Mouse (Mus musculus) G1E (cell line): Measurements from ENCODE around the gene Ksr1. TPM values are rescaled to one million over a fixed set of nuclear protein-coding genes. Genes with fewer than 3 reads are reported as not detected.

Experiments used
- ATAC-seq: 2 replicates; pipeline ENCODE4 v1.8.0; 2016; ENCODE audit warnings: mild to moderate bottlenecking; ENCODE audit not compliant: insufficient number of reproducible peaks, poor library complexity, low FRiP score, severe bottlenecking; ENCODE audit errors: extremely low read depth
- DNase-seq: peaks from one replicate; pipeline ENCODE4 v3.0.0; 2012; ENCODE audit warnings: low spot score
- H3K27me3 ChIP-seq: 2 replicates; pipeline ENCODE4 v1.6.1; 2012; ENCODE audit warnings: mild to moderate bottlenecking, low read length, inconsistent platforms; ENCODE audit not compliant: insufficient read depth
- H3K36me3 ChIP-seq: replicated peaks from 2 replicates; pipeline ENCODE3; 2012; ENCODE audit warnings: mild to moderate bottlenecking, inconsistent platforms
- H3K4me1 ChIP-seq: 2 replicates; pipeline ENCODE4 v1.6.1; 2012; ENCODE audit warnings: low read depth, low read length, inconsistent platforms, mixed read lengths; ENCODE audit not compliant: insufficient read depth
- H3K4me3 ChIP-seq: 2 replicates; pipeline ENCODE4 v1.5.1; 2012; ENCODE audit warnings: low read depth, mild to moderate bottlenecking, inconsistent platforms, low read length, moderate library complexity, mixed read lengths
- H3K9me3 ChIP-seq: replicated peaks from 2 replicates; pipeline ENCODE4 v1.6.1; 2012; ENCODE audit warnings: inconsistent platforms
- CTCF ChIP-seq: IDR thresholded peaks from 2 replicates; pipeline ENCODE4 v1.5.1; 2012; ENCODE audit warnings: low read depth, low read length, inconsistent platforms, mixed read lengths
- GATA1 ChIP-seq: IDR thresholded peaks from 2 replicates; pipeline ENCODE4 v1.6.1; 2012; ENCODE audit warnings: borderline replicate concordance, low read length, inconsistent platforms, mixed read lengths
- GATA2 ChIP-seq: IDR thresholded peaks from 2 replicates; pipeline ENCODE4 v1.6.1; 2012; ENCODE audit warnings: low read depth, low read length, inconsistent platforms, borderline replicate concordance
- POLR2AphosphoS5 ChIP-seq: IDR thresholded peaks from 2 replicates; pipeline ENCODE4 v1.6.1; 2012; ENCODE audit warnings: low read depth, low read length, inconsistent platforms; ENCODE audit not compliant: insufficient replicate concordance
- TAL1 ChIP-seq: conservative IDR thresholded peaks from 2 replicates; pipeline ENCODE4 v1.6.1; 2012; ENCODE audit warnings: low read depth, low read length, inconsistent platforms, mixed read lengths
- polyA plus RNA-seq: library from polyadenylated mRNA; stranded (reverse); fragments of >175 nt; gene quantifications from 2 replicates; pipeline ENCODE4 v1.2.3, GENCODE M21; 2012
- total RNA-seq, 2 experiments: library from RNA; stranded (forward) in 1 of 2; stranded (reverse) in 1 of 2; fragments of 200-1000 nt in 1 of 2; fragments of >200 nt in 1 of 2; fragmentation: Nextera tagmentation in 1 of 2; gene quantifications; 2 replicates each; pipeline ENCODE4 v1.2.3; 2014 to 2017

The Ksr1 gene
- total and polyA plus RNA-seq, 3 experiments: 3.3 to 9.0 (median 3.8) TPM

- Histone ChIP-seq H3K4me3 (no peak overlapping the region), H3K36me3 (no peaks in the 10 kb centered on the region), H3K9me3 (no peaks in the 10 kb centered on the region), H3K4me1 (no peaks in the 10 kb centered on the region; the same call in 1 of the 2 replicates), H3K27me3 (peaks cover 18% of the 10 kb centered on the region)
- TF ChIP-seq GATA2 (no peak), GATA1 (no peak), CTCF (no peak), TAL1 (no peak), POLR2AphosphoS5 (no peak)
- DNase-seq (no peak), ATAC-seq (no peak)
Observed at GRCm38 (mm10) chr11:79172054-79172453, 25.8 kb upstream of the Ksr1 start.

GRCm38 (mm10) chr11:79166582-79167300 is 20.5 kb upstream of the Ksr1 start:
- peaks cover 29% of the 10 kb centered on the region for H3K27me3 ChIP-seq
- DNase-seq: no peak
- no peaks in the 10 kb centered on the region for H3K36me3 ChIP-seq
- H3K9me3 ChIP-seq: no peaks in the 10 kb centered on the region
- no peak for TF ChIP-seq GATA2
- no peak for TF ChIP-seq TAL1
- TF ChIP-seq CTCF: no peak
- TF ChIP-seq POLR2AphosphoS5: no peak
- no peak for TF ChIP-seq GATA1
- no peaks in the 10 kb centered on the region; the same call in 1 of the 2 replicates for H3K4me1 ChIP-seq
- H3K4me3 ChIP-seq: no peak overlapping the region
- no peak for ATAC-seq

GRCm38 (mm10) chr11:79161077-79161758 is 15.0 kb upstream of the Ksr1 start:
- no peak for DNase-seq
- no peaks in the 10 kb centered on the region for H3K9me3 ChIP-seq
- H3K27me3 ChIP-seq: peaks cover 26% of the 10 kb centered on the region
- no peak for TF ChIP-seq TAL1
- no peak for TF ChIP-seq CTCF
- no peak for TF ChIP-seq GATA1
- TF ChIP-seq GATA2: no peak
- no peak for TF ChIP-seq POLR2AphosphoS5
- H3K36me3 ChIP-seq: no peaks in the 10 kb centered on the region
- no peak overlapping the region for H3K4me3 ChIP-seq
- ATAC-seq: no peak
- no peaks in the 10 kb centered on the region for H3K4me1 ChIP-seq

- ATAC-seq (no peak), DNase-seq (no peak)
- Histone ChIP-seq H3K4me3 (no peak overlapping the region), H3K36me3 (no peaks in the 10 kb centered on the region), H3K4me1 (no peaks in the 10 kb centered on the region), H3K27me3 (peaks cover 27% of the 10 kb centered on the region), H3K9me3 (no peaks in the 10 kb centered on the region)
- TF ChIP-seq CTCF: no peak
- TF ChIP-seq POLR2AphosphoS5: no peak
- TF ChIP-seq GATA2: no peak
- TF ChIP-seq TAL1: no peak
- TF ChIP-seq GATA1: no peak
Observed at GRCm38 (mm10) chr11:79160127-79160526, 13.9 kb upstream of the Ksr1 start.

- 0 out of 2 replicates have a peak, but pooled peaks cover 1% of the 10 kb centered on the region for H3K4me1 ChIP-seq
- peaks cover 25% of the 10 kb centered on the region for H3K27me3 ChIP-seq
- ATAC-seq: no peak
- no peaks in the 10 kb centered on the region for H3K9me3 ChIP-seq
- TF ChIP-seq POLR2AphosphoS5 (no peak), GATA1 (no peak), CTCF (no peak), TAL1 (no peak), GATA2 (no peak)
- H3K4me3 ChIP-seq: no peak overlapping the region
- DNase-seq: no peak
- no peaks in the 10 kb centered on the region for H3K36me3 ChIP-seq
Observed at GRCm38 (mm10) chr11:79157729-79158128, 11.5 kb upstream of the Ksr1 start.

GRCm38 (mm10) chr11:79155348-79155747 is 9.1 kb upstream of the Ksr1 start:
- no peak for ATAC-seq
- Histone ChIP-seq H3K36me3 (no peaks in the 10 kb centered on the region), H3K27me3 (peaks cover 25% of the 10 kb centered on the region), H3K4me3 (no peak overlapping the region), H3K9me3 (no peaks in the 10 kb centered on the region), H3K4me1 (0 out of 2 replicates have a peak, but pooled peaks cover 2% of the 10 kb centered on the region)
- TF ChIP-seq GATA1: no peak
- no peak for TF ChIP-seq GATA2
- no peak for TF ChIP-seq POLR2AphosphoS5
- TF ChIP-seq TAL1: no peak
- no peak for TF ChIP-seq CTCF
- DNase-seq: no peak
